Mouse (Mus musculus): ENCODE measurements around the gene Lcn5. TPM values are rescaled to one million over a fixed set of nuclear protein-coding genes. Genes with fewer than 3 reads are reported as not detected.
"Not testable (repeated sequence)": the region's sequence is repeated elsewhere in the genome, so short reads cannot be mapped to it uniquely, and the experiment has no call there.

Lcn5 gene
- polyA plus RNA-seq, 1 experiment: not detected

- no peak overlapping the region for H3K4me3 ChIP-seq (replicated peaks; ENCODE audit: extremely low read depth, low read depth, low read length)
- H3K4me1 ChIP-seq (ENCODE audit: control insufficient read depth, insufficient read depth, low read length): no peaks in the 10 kb centered on the region
- DNase-seq: no peak
- TF ChIP-seq POLR2A (IDR thresholded peaks at IDR 0.05; ENCODE audit: borderline replicate concordance, extremely low read depth, low read depth, low read length) (no peak), CTCF (IDR thresholded peaks at IDR 0.05; ENCODE audit: insufficient read depth, low read length) (no peak)
- 55% methylated on average over 5 of the region's 5 CpGs for WGBS
Observed at GRCm38 (mm10) chr2:25701001-25701400, 43.2 kb downstream of the Lcn5 start.

GRCm38 (mm10) chr2:25703706-25704105 lies 46.0 kb downstream of the Lcn5 start:
- TF ChIP-seq POLR2A (IDR thresholded peaks at IDR 0.05; ENCODE audit: borderline replicate concordance, extremely low read depth, low read depth, low read length): no peak
- no peak for TF ChIP-seq CTCF (IDR thresholded peaks at IDR 0.05; ENCODE audit: insufficient read depth, low read length)
- Histone ChIP-seq H3K4me3 (replicated peaks; ENCODE audit: extremely low read depth, low read depth, low read length) (no peak overlapping the region), H3K4me1 (ENCODE audit: control insufficient read depth, insufficient read depth, low read length) (no peaks in the 10 kb centered on the region; the same call in 1 of the 2 replicates)
- no peak for DNase-seq
- WGBS: 69% methylated on average over 4 of the region's 4 CpGs

GRCm38 (mm10) chr2:25706643-25707481 lies 49.1 kb downstream of the Lcn5 start, which contains the start of gene Bmyc:
Gene Bmyc, plus strand, starts transcription at chr2:25706739.
- peak; percentile 56 for TF ChIP-seq CTCF (IDR thresholded peaks at IDR 0.05; ENCODE audit: insufficient read depth, low read length)
- peak; percentile 11; the same call in 1 of the 2 replicates for TF ChIP-seq POLR2A (IDR thresholded peaks at IDR 0.05; ENCODE audit: borderline replicate concordance, extremely low read depth, low read depth, low read length)
- peak; percentile 71 for DNase-seq
- peak within 1 kb of the TSS; percentile 78 for H3K4me3 ChIP-seq (replicated peaks; ENCODE audit: extremely low read depth, low read depth, low read length)
- WGBS: under 1% methylated on average over 78 of the region's 78 CpGs
- no peaks in the 10 kb centered on the region; the same call in 1 of the 2 replicates for H3K4me1 ChIP-seq (ENCODE audit: control insufficient read depth, insufficient read depth, low read length)

GRCm38 (mm10) chr2:25708121-25708520 lies 50.4 kb downstream of the Lcn5 start:
- no peaks in the 10 kb centered on the region; the same call in 1 of the 2 replicates for H3K4me1 ChIP-seq (ENCODE audit: control insufficient read depth, insufficient read depth, low read length)
- TF ChIP-seq POLR2A (IDR thresholded peaks at IDR 0.05; ENCODE audit: borderline replicate concordance, extremely low read depth, low read depth, low read length) (no peak), CTCF (IDR thresholded peaks at IDR 0.05; ENCODE audit: insufficient read depth, low read length) (0 out of 2 replicates have a peak, but pooled peaks have one; percentile 22)
- WGBS: 78% methylated on average over 2 of the region's 2 CpGs
- no peak for DNase-seq
- H3K4me3 ChIP-seq (replicated peaks; ENCODE audit: extremely low read depth, low read depth, low read length): peak overlapping the region; percentile 32

GRCm38 (mm10) chr2:25709056-25709455 lies 51.3 kb downstream of the Lcn5 start:
- WGBS: 95% methylated on average over 1 of the region's 1 CpGs
- H3K4me3 ChIP-seq (replicated peaks; ENCODE audit: extremely low read depth, low read depth, low read length); H3K4me1 ChIP-seq (ENCODE audit: control insufficient read depth, insufficient read depth, low read length); DNase-seq: not testable (repeated sequence)

- WGBS: 72% methylated on average over 2 of the region's 2 CpGs
- DNase-seq; H3K4me3 ChIP-seq (replicated peaks; ENCODE audit: extremely low read depth, low read depth, low read length); H3K4me1 ChIP-seq (ENCODE audit: control insufficient read depth, insufficient read depth, low read length): not testable (repeated sequence)
Observed at GRCm38 (mm10) chr2:25709791-25710190, 52.0 kb downstream of the Lcn5 start.

Other genes starting within 250 kb of the Lcn5 start
- gene Fut7, start 234.7 kb upstream of the Lcn5 start, polyA plus RNA-seq (2012; rRNA removed): 2.1 and 3.0 TPM in 2 replicates
- 52.4 and 61.5 TPM in 2 replicates for gene Abca2, start 229.2 kb upstream of the Lcn5 start, polyA plus RNA-seq (2012; rRNA removed)
- gene Clic3, start 201.1 kb upstream of the Lcn5 start, polyA plus RNA-seq (2012; rRNA removed): 1,602 and 1,847 TPM in 2 replicates
- gene Paxx, start 196.9 kb upstream of the Lcn5 start, polyA plus RNA-seq (2012; rRNA removed): 74.6 and 76.0 TPM in 2 replicates
- gene Ptgds, start 187.9 kb upstream of the Lcn5 start, polyA plus RNA-seq (2012; rRNA removed): 0.62 and 0.80 TPM in 2 replicates
- gene Lcn12, start 164.0 kb upstream of the Lcn5 start, polyA plus RNA-seq (2012; rRNA removed): not detected in 2 replicates
- gene Fbxw5, start 157.2 kb upstream of the Lcn5 start, polyA plus RNA-seq (2012; rRNA removed): 23.1 and 37.4 TPM in 2 replicates
- gene C8g, start 156.2 kb upstream of the Lcn5 start, polyA plus RNA-seq (2012; rRNA removed): 2.5 and 2.7 TPM in 2 replicates
- gene Traf2, start 111.0 kb upstream of the Lcn5 start, polyA plus RNA-seq (2012; rRNA removed): 13.8 and 16.2 TPM in 2 replicates
- gene Edf1, start 100.1 kb upstream of the Lcn5 start, polyA plus RNA-seq (2012; rRNA removed): 94.0 and 106 TPM in 2 replicates
- gene Mamdc4, start 83.1 kb upstream of the Lcn5 start, polyA plus RNA-seq (2012; rRNA removed): 10.2 and 11.5 TPM in 2 replicates
- gene Phpt1, start 82.7 kb upstream of the Lcn5 start, polyA plus RNA-seq (2012; rRNA removed): 32.7 and 59.6 TPM in 2 replicates
- 0.31 and 0.34 TPM in 2 replicates for gene Ajm1, start 76.2 kb upstream of the Lcn5 start, polyA plus RNA-seq (2012; rRNA removed)
- 53.4 and 62.2 TPM in 2 replicates for gene Rabl6, start 49.4 kb upstream of the Lcn5 start, polyA plus RNA-seq (2012; rRNA removed)
- not detected in 2 replicates for gene Ccdc183, start 40.3 kb upstream of the Lcn5 start, polyA plus RNA-seq (2012; rRNA removed)
- 15.0 and 17.0 TPM in 2 replicates for gene Tmem141, start 35.9 kb upstream of the Lcn5 start, polyA plus RNA-seq (2012; rRNA removed)
- gene Fcna, start 29.9 kb upstream of the Lcn5 start, polyA plus RNA-seq (2012; rRNA removed): 3.5 and 8.2 TPM in 2 replicates
- gene Lcn8, start 4.8 kb upstream of the Lcn5 start, polyA plus RNA-seq (2012; rRNA removed): not detected in 2 replicates
- gene Lcn6, start 18.8 kb downstream of the Lcn5 start, polyA plus RNA-seq (2012; rRNA removed): not detected in 2 replicates
- gene Lcn10, start 24.8 kb downstream of the Lcn5 start, polyA plus RNA-seq (2012; rRNA removed): not detected in 2 replicates
- gene Obp2a, start 42.1 kb downstream of the Lcn5 start, polyA plus RNA-seq (2012; rRNA removed): not detected in 2 replicates
- 39.5 and 49.7 TPM in 2 replicates for gene Bmyc, start 48.8 kb downstream of the Lcn5 start, polyA plus RNA-seq (2012; rRNA removed)
- not detected in 2 replicates for gene Obp2b, start 79.1 kb downstream of the Lcn5 start, polyA plus RNA-seq (2012; rRNA removed)
- not detected in 2 replicates for gene Lcn3, start 107.6 kb downstream of the Lcn5 start, polyA plus RNA-seq (2012; rRNA removed)
- not detected in 2 replicates for gene Lcn11, start 119.1 kb downstream of the Lcn5 start, polyA plus RNA-seq (2012; rRNA removed)
- gene Gm13539, start 124.3 kb downstream of the Lcn5 start, polyA plus RNA-seq (2012; rRNA removed): not detected in 2 replicates
- gene Glt6d1, start 157.9 kb downstream of the Lcn5 start, polyA plus RNA-seq (2012; rRNA removed): not detected in 2 replicates
- gene Lcn9, start 165.2 kb downstream of the Lcn5 start, polyA plus RNA-seq (2012; rRNA removed): not detected in 2 replicates
- gene Sohlh1, start 189.3 kb downstream of the Lcn5 start, polyA plus RNA-seq (2012; rRNA removed): not detected in 2 replicates
- 0.06 and 0.40 TPM in 2 replicates for gene Kcnt1, start 205.8 kb downstream of the Lcn5 start, polyA plus RNA-seq (2012; rRNA removed)

Measured in lung, adult 2 months (tissue).